In the genomic region with DNA sequence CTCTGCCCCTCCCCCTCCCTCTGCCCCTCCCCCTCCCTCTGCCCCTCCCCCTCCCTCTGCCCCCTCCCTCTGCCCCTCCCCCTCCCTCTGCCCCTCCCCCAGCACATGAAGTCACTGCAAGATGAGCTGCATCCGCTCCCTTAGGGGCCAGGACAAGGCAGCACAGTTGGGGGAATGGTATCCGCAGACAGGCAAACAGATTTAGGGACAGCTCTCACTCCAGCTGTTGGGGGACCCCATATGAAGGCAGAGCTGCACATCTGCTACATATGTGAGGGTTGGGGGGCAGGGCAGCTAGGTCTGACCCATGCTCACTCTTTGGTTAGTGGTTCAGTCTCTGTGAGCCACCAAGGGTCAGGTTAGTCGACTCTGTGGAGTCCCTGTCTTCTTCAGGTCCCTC, we compare ENCODE assay signal across 23 mouse cellular contexts. TPM values are rescaled to one million over a fixed set of nuclear protein-coding genes. Genes with fewer than 3 reads are reported as not detected.
A peak's percentile ranks its signal among the peaks of the same experiment; 100 is the strongest.
DNase-seq lines count a peak whose midpoint lies in the region; ATAC-seq lines count a peak whose summit lies in the region.
"Had no signal": no experiment of that assay in that cellular context is flagged by ENCODE, and none has a peak within 500 bp of the region (broad histone marks: within the 10 kb centered on the region; RNA-seq: fewer than 3 reads in every experiment).

No protein-coding gene starts in this region.

- no peak overlapping the region for H3K9ac ChIP-seq in forebrain, embryonic 14.5 days (ENCODE audit: low read length)
- no peak overlapping the region for H3K9ac ChIP-seq in embryonic facial prominence, embryonic 13.5 days
- H3K9ac ChIP-seq: embryonic facial prominence, embryonic 15.5 days; heart, embryonic 12.5 days had no signal

- DNase-seq in forebrain, embryonic 10.5 days (ENCODE audit: extremely low spot score, low spot score), result peak; percentile 8
- no peak for DNase-seq in forebrain, embryonic 14.5 days (ENCODE audit: low spot score)
- DNase-seq in thymus, postnatal 0 days (ENCODE audit: low spot score), result peak; percentile 23
- no peak for DNase-seq in thymus, postnatal 36 days
- no peak for DNase-seq in right cerebral cortex, postnatal 14 days
- DNase-seq in kidney, adult 18-20 months, result no peak
- DNase-seq: adrenal gland, postnatal 14 days; cerebellum, adult 11-12 months; cerebellum, adult 9-10 months; cerebellum, postnatal 25 days; gastrocnemius, postnatal 10 days had no signal

- no peak overlapping the region for H3K4me2 ChIP-seq in forebrain, embryonic 14.5 days (ENCODE audit: low read length)
- no peak overlapping the region for H3K4me2 ChIP-seq in embryonic facial prominence, embryonic 13.5 days
- H3K4me2 ChIP-seq: embryonic facial prominence, embryonic 15.5 days; heart, embryonic 12.5 days had no signal

- peaks cover 12% of the 10 kb centered on the region for H3K4me1 ChIP-seq in forebrain, embryonic 10.5 days
- no peaks in the 10 kb centered on the region for H3K4me1 ChIP-seq in forebrain, embryonic 14.5 days (ENCODE audit: control insufficient read depth, insufficient read depth, low read length)
- H3K4me1 ChIP-seq in embryonic facial prominence, embryonic 13.5 days, result no peaks in the 10 kb centered on the region
- H3K4me1 ChIP-seq: embryonic facial prominence, embryonic 15.5 days had no signal

- no peaks in the 10 kb centered on the region for H3K27me3 ChIP-seq in forebrain, embryonic 10.5 days (ENCODE audit: poor library complexity, severe bottlenecking)
- H3K27me3 ChIP-seq in forebrain, embryonic 14.5 days (replicated peaks; ENCODE audit: control insufficient read depth, insufficient read depth, low read length), result no peaks in the 10 kb centered on the region
- no peaks in the 10 kb centered on the region for H3K27me3 ChIP-seq in embryonic facial prominence, embryonic 13.5 days
- H3K27me3 ChIP-seq: embryonic facial prominence, embryonic 15.5 days; heart, embryonic 12.5 days; Patski had no signal

- H3K4me3 ChIP-seq in forebrain, embryonic 10.5 days, result no peak overlapping the region
- H3K4me3 ChIP-seq in forebrain, embryonic 14.5 days (ENCODE audit: low read depth, low read length), result no peak overlapping the region
- H3K4me3 ChIP-seq in embryonic facial prominence, embryonic 13.5 days, result no peak overlapping the region
- H3K4me3 ChIP-seq: embryonic facial prominence, embryonic 15.5 days; erythroblast, embryonic 14.5 days; heart, embryonic 12.5 days; hindbrain, embryonic 10.5 days had no signal

- H3K9me3 ChIP-seq in forebrain, embryonic 10.5 days, result no peaks in the 10 kb centered on the region
- H3K9me3 ChIP-seq in forebrain, embryonic 14.5 days (replicated peaks; ENCODE audit: control insufficient read depth, low read length), result no peaks in the 10 kb centered on the region
- no peaks in the 10 kb centered on the region for H3K9me3 ChIP-seq in embryonic facial prominence, embryonic 13.5 days
- H3K9me3 ChIP-seq: embryonic facial prominence, embryonic 15.5 days; heart, embryonic 12.5 days; hindbrain, embryonic 10.5 days had no signal

- 75% methylated on average over 3 of the region's 3 CpGs for WGBS in forebrain, embryonic 10.5 days
- WGBS in forebrain, embryonic 14.5 days, result 84% methylated on average over 3 of the region's 3 CpGs
- WGBS in embryonic facial prominence, embryonic 13.5 days, result 48% methylated on average over 3 of the region's 3 CpGs

- ATAC-seq in forebrain, embryonic 14.5 days, result no peak
- 0 out of 2 replicates have a peak, but pooled peaks have one; percentile 20 for ATAC-seq in embryonic facial prominence, embryonic 13.5 days (ENCODE audit: insufficient number of reproducible peaks, insufficient read depth, low FRiP score, low TSS enrichment, low read depth)
- ATAC-seq: activated CD4-positive, CD25-positive, alpha-beta regulatory T cell, adult 4 months; forebrain, embryonic 16.5 days; hindbrain, embryonic 16.5 days; inflammation-experienced regulatory T-cells, adult 6 months; Patski had no signal

- no peak overlapping the region for H3K27ac ChIP-seq in forebrain, embryonic 10.5 days
- H3K27ac ChIP-seq in forebrain, embryonic 14.5 days (ENCODE audit: low read depth, low read length), result no peak overlapping the region
- no peak overlapping the region for H3K27ac ChIP-seq in embryonic facial prominence, embryonic 13.5 days
- H3K27ac ChIP-seq: embryonic facial prominence, embryonic 15.5 days; hindbrain, embryonic 10.5 days had no signal

- no peaks in the 10 kb centered on the region for H3K36me3 ChIP-seq in forebrain, embryonic 10.5 days (replicated peaks)
- H3K36me3 ChIP-seq in forebrain, embryonic 14.5 days (ENCODE audit: control insufficient read depth, insufficient read depth, low read length), result no peaks in the 10 kb centered on the region
- H3K36me3 ChIP-seq in embryonic facial prominence, embryonic 13.5 days, result no peaks in the 10 kb centered on the region
- H3K36me3 ChIP-seq: embryonic facial prominence, embryonic 15.5 days; heart, embryonic 12.5 days; hindbrain, embryonic 10.5 days had no signal

RNA-seq across cellular contexts. Expression of a gene that starts 10.1 kb away (rescaled TPM):
- 0.77 and 2.2 TPM in 2 replicates for polyA plus RNA-seq in forebrain, embryonic 10.5 days (2016; fragmentation: Nextera tagmentation; extraction: Ambion mirVana)
- 0.96 and 1.0 TPM in 2 replicates for polyA plus RNA-seq in forebrain, embryonic 14.5 days (2014; fragmentation: Nextera tagmentation; extraction: Ambion mirVana)
- polyA plus RNA-seq in thymus, postnatal 0 days (2015; fragmentation: Nextera tagmentation; extraction: Ambion mirVana), result 3.6 and 4.5 TPM in 2 replicates
- polyA plus RNA-seq in embryonic facial prominence, embryonic 13.5 days (2015; fragmentation: Nextera tagmentation; extraction: Ambion mirVana), result 2.6 and 3.7 TPM in 2 replicates
- polyA plus RNA-seq: activated CD4-positive, CD25-positive, alpha-beta regulatory T cell, adult 4 months; Patski had no signal

RNA-seq across cellular contexts. Expression of a gene that starts 26.4 kb away (rescaled TPM):
- not detected in 2 replicates for polyA plus RNA-seq in forebrain, embryonic 10.5 days (2016; fragmentation: Nextera tagmentation; extraction: Ambion mirVana)
- polyA plus RNA-seq in forebrain, embryonic 14.5 days (2014; fragmentation: Nextera tagmentation; extraction: Ambion mirVana), result not detected in 2 replicates
- not detected in 2 replicates for polyA plus RNA-seq in thymus, postnatal 0 days (2015; fragmentation: Nextera tagmentation; extraction: Ambion mirVana)
- polyA plus RNA-seq in embryonic facial prominence, embryonic 13.5 days (2015; fragmentation: Nextera tagmentation; extraction: Ambion mirVana), result not detected in 2 replicates
- polyA plus RNA-seq: embryonic facial prominence, embryonic 15.5 days; erythroblast, embryonic 14.5 days; forebrain, embryonic 11.5 days; heart, embryonic 12.5 days; heart, embryonic 16.5 days; hindbrain, embryonic 10.5 days; hindbrain, embryonic 16.5 days; Patski had no signal

Comparison
In these comparisons a context has a peak if more than half of its experiments do, and no peak if none do; other contexts are left out.
1. DNase-seq: peak in forebrain, embryonic 10.5 days (single experiment) and thymus, postnatal 0 days (single experiment); none in forebrain, embryonic 14.5 days (single experiment), thymus, postnatal 36 days (0 of 2), right cerebral cortex, postnatal 14 days (single experiment) and kidney, adult 18-20 months (single experiment).